Mouse (Mus musculus): Measurements from ENCODE around the gene Skint6.

DNA sequence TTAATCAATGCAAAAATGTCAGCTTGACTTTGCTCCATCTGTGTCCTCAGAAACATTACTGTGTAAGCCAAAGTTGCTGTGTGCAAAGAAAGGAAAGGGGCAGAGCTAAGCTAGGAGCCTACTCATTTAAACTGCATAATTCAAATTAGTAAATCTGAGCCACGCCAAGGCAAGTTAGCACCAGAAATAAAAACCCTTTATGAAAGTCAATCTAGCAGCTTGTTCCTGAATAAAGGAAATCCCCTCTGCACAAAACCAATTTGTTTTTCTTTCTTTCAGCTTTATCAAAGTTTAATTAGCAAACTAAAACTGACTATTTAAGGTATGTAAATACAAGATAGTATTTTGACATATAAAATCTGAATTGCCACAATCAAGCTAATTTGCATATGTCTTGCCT lies 512.0 kb downstream of the Skint6 start, which contains the start of gene Skint10:
- no peak for TF ChIP-seq CTCF (IDR thresholded peaks at IDR 0.05; ENCODE audit: low read depth, low read length)
- TF ChIP-seq TAL1 (conservative IDR thresholded peaks at IDR 0.05; ENCODE audit: low read depth, low read length): no peak
- no peak for TF ChIP-seq GATA2 (IDR thresholded peaks at IDR 0.05; ENCODE audit: borderline replicate concordance, low read depth, low read length)
- no peak for TF ChIP-seq POLR2AphosphoS5 (IDR thresholded peaks at IDR 0.05; ENCODE audit: insufficient replicate concordance, low read depth, low read length)
- TF ChIP-seq GATA1 (IDR thresholded peaks at IDR 0.05; ENCODE audit: borderline replicate concordance, low read length): no peak

Data from G1E (cell line).